Mouse (Mus musculus) erythroblast, embryonic 14.5 days (primary cell): Measurements from ENCODE around the gene Foxa1.

Experiments
- GATA1 ChIP-seq: IDR thresholded peaks from 2 replicates; pipeline ENCODE4 v1.6.1; 2012; ENCODE audit warnings: low read length, inconsistent platforms, mixed read lengths
- TAL1 ChIP-seq: IDR thresholded peaks from 3 replicates; pipeline ENCODE4 v1.6.1; 2012; ENCODE audit warnings: low read length, inconsistent platforms, mixed read lengths

DNA sequence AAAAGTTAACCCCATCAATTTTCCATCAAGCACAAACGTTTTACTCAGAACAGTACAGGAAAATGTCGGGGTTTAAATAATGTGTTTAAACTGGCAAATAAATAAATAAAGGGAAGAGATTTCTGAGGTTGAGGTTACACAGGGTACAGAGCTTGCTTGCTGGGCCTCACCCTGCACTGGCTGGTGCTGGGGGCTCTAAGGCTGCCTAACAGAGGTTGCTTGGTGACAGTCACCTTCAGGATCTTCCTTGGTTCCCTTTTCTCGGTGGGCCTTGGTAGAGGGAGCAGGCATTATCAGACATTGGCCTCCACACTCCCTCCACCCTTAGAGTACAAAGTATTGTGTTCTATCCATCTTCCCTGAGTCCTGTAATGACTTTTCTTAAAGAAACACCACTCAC is 5.6 kb upstream of the Foxa1 start:
- no peak for TF ChIP-seq GATA1
- no peak for TF ChIP-seq TAL1
